Mouse (Mus musculus) v-Abl transformed pro-B cells (cell line): Measurements from ENCODE around the gene Lrmda.

Experiments used
- in situ Hi-C, 2 experiments: fragments of 400-800 bp; cut with MboI; formaldehyde crosslinking; loops; one replicate each; pipeline ENCODE4 v1.15.1; 2025; ENCODE audit not compliant: unreplicated experiment in 2 of 2

Gene Lrmda

DNA sequence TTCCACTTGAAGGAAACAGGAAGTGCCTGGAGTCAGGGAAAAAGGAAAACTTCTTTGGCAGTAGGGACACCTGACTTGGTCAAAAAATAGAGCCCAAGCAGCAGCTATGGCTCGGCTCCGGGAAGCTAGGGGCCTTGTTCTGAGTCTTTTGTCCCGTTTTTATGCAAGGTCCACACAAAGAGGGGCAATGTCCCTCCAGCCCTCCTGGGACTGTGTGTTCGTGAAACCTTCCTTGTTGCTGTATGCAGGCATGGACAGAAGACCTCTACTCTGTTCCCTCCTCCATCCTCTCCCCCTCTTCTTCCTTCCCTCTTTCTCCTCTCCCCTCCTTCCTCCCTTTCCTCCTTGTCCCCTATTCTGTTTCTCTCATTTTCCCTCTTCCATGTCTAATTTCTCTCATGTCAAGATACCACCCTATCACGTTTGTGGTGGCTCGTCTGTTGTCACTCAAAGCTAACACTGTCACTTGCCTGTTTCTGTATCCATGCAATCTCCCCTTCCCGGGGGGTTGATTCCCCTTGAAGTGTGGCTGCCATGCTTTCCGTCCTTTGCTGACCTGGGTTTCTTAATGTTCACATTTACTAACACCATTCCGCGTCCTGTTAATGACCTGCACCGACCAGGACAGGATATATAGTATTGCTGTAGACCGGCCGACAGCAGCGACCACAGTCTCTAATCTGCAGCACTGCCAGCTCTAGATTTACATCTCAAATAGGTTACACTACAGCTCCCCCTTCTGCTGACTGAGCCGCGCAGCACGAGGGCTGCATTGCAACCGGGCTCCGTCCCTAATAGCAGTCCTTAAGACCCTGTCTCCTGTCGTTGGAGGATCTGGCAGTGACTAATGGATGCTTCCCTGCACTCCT, 788.4 kb downstream of the Lrmda start:
- in situ Hi-C loops: no loop called here

DNA sequence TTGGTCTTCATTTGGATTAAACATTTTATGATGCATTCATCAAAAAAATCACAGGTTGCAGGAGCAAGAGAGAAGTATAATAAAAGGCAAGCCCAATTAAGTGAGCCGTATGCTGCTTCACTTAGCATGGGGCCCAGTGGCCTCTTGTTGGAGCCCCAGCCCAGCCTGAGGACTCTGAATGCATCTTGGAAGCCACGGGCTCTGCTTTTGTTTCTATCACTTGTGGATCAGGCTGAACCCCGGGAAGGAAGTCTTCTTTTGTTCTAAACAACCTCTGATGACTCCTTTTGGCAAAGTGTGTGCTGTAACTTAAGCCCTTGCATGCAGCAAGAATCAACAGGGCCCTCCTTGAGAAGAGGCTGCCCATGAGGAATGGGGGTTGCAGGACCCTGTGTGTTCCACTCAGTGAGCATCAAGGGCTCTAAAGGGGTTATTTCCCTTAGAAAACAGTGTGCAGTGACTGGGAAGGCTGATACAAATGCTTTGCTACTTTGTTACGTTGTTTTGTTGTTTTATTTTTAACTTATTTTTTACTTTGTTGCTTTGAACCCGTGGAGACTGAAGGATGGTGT, 789.2 kb downstream of the Lrmda start:
- in situ Hi-C loops: no loop called here

DNA sequence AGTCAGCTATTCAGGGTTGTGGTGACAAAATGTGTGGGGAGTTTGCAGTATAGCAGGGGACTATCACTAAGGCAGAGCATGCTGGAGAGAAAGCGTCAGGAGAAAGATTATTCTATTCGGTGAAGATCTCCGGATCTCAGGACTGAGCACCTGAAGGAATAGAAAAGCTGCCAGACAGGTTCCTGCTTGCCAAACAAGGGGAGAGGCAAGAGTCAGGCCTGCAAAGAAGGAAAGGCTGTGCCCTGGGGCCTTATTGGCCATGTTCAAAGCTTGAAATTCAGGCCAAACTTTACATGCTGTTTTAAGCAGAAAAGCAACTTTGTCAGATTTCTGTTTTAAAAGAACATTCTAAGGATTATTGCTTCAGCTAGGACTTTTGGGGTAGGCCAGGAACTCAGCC, 789.7 kb downstream of the Lrmda start:
- in situ Hi-C loops: no loop called here

DNA sequence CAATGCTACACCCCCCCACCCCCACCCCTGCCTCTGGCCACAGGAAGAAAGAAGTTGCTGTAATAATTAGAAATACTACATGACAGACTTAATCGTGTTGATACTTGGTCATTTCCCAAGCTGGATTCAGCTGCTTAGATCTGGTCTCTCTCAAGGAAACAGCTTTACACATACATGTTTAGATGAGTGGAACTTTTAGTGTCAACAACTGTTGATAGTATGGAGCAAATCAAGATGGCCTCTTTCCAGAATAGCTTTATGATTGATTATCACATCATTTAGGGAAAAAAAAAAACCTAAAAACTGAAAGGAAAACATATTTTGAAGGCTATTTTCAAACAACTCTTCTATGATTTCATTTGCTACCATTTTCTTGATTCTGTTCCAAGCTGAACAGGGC, 791.0 kb downstream of the Lrmda start:
- in situ Hi-C loops: no loop called here

DNA sequence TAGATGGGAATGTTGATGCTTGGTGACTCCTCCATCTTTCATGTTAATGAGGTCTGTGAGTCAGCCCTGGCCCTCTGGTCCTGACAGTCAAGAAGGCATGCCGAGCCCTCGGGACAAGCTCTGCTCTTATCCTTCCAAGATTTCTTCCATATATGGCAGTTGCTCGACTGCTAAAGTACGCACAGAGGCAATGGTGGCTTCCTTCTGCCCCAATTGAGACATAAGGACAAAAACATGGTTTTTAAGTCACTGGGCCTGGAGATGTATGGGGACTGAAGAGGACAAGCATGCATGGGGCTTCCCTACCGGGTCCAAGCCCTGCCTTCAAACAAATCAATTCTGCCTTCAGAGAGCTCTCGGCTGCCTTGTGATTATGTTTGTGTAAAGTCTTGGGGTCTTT, 793.3 kb downstream of the Lrmda start:
- in situ Hi-C loops: no loop called here

DNA sequence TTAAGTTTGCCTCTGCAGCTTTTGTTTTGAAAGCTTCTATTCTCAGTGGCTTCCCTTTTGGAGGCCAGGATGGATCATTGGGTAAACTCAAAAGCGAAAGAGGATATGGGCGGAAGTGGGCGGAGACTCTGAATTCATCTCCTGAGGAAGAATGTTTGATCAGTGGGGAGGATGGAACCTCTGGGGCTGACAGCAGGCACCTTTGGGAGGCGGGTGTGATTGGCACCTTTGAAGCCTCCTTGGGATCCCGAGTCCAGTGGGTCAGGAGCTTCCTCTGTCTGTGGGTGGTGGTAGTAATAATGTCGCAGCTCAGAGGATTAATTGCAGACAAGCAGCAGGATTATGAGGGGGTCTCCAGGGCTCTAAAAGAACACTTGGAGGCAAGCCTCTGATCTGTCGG, 793.9 kb downstream of the Lrmda start:
- in situ Hi-C loops: no loop called here

DNA sequence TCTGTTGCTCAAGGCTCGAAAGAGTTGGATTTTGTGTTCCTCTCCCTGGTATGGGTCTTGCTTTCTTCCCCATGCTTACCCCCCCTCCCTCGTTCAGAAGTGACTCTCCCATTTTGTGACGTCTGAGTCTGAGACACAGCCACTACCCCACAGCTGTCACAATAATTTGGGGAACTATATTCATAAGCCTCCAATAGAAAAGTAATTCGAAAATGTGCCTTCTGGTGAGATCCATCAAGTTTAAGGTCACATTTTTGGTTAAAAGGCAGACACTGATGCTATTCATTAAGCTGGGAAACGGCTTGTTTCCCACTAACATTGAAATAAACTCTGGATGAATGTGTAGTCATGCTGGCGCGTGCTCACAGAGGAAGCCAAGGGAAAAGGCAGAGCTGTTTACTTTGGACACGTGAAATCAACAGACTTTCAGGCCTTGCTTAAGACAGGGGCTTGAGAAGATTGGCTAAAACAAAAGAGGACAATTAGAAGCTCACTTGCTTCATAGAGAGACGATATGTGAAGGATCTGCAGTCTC, 795.4 kb downstream of the Lrmda start:
- in situ Hi-C loops: no loop called here

DNA sequence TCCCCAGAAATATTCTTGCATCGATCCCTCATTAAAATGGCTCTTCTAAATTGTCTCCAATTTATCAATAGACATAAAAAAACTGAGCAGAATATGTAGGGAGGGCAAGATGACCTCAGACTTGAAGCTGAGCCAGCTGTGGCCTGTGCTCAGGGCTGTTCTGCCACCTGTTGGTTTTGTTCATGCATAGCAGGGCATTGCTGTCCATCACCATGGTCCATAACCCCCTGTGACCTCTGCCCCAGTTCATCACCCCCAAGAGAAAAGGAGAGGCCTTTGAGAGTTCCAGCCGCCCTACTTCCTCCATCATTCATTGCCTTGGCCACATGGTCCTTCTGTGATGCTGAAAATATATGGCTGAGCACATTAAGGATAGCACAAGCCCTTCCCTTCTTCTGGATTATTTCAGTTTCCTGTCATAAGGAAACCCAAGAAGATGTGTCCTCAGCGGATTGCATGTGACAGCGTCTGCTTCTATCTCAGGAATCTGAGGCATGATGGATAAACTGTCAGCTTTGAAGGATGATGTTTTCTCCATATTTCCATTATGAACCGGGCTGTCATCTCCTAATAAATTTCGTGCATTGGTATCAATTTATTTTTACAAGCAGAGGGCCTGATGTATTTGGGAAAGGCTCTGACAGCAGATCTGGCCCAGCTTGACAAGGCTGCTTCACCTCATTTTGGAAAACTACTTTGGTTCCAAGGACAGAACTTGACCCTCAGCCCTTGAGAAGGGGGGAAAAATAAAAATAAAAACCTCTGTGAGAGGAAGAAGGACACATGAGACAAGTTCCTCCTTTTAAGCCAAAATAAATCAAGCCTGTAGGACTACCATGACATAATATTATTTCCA, 798.1 kb downstream of the Lrmda start:
- in situ Hi-C loops: no loop called here

DNA sequence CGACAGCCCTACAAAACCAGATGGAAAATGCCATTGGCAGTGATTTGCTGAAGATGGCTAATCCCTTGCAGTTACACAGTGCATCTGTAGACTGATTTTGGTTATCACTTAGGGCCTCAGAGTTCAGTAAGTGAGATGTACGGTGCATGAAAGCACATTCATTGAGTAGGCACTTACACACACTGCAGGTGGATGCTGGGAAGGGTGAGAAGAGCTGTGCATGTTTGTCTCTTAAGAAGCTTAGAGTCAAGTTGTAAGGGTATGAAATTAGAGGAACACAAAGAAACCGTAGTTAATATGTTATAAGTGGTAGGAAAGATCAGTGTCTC, 798.7 kb downstream of the Lrmda start:
- in situ Hi-C loops: no loop called here

DNA sequence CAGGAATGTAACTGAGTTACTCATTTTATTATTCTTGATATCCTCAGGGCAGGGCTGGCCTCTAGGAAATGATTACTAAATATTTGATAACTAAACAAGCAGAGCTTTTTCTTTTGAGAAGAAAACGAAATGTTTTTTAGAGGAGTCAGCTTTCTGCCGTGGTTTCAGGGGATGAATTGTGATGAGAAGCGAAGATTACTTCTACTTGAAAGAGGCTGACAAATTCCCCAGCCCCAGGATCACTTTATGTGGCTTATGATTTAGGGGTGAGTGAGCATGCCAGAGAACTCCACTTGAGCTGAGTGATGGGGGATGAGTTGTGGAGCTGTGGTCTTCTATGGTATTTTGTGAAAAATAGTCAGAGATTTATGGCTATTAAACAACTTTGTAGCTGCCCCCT, 803.4 kb downstream of the Lrmda start:
- in situ Hi-C loops: no loop called here

DNA sequence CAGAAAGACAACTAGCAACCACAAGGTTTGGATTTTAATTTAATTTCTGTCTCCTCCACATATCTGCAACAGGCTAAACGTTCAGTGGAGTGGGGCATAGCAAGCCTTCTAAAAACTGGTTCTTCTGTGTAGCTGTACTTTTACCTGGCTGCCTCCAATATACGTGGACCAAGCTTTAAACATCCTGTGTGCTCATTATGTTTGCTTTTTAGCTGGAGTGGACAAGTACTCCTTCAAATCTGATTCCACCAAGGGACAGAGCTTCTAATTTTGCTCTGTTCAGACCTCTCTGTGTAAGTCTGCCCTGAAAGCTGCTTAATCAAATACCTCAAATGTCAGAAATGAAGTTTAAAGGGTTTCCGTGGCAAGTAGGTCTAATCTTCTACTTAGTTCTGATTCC, 807.3 kb downstream of the Lrmda start:
- in situ Hi-C loops: no loop called here

DNA sequence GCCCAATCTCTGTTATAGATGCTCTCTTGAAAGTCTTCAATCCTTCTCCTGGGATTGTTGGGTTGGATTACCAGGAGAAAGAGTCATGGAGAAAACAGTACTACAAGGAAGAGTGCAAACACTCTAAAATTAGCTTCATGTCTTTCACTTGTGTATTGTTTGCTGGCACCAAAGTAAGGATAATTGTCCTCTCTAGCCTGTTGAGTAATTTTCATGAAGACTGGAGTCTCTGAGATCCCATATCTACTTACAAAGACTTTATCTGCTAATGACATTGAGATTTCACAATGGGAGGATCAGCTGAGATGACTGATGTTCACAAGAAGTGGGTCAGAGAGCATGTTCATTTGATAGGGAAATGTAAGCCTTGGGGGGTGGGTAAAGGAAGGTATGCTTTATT, 817.5 kb downstream of the Lrmda start:
- in situ Hi-C loops: no loop called here

DNA sequence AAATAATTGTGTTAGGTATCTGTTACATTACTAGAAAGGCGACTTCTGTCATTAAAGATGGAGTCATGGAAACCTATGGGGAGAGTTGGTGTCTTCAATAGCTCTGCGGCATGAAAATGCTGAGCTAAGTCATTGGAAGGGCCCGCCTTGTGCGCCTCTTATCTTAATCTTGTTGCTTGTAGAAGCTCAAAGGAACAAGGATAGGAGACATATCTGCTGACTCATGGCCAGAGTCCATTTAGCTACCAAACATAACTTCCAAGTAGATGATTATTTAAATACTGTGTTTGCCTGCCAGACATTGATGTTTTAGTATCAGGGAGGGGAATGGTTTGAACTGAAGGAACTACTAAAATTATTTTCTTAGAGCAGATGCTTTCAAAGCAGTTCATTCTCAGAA, 821.6 kb downstream of the Lrmda start:
- in situ Hi-C loops: no loop called here

DNA sequence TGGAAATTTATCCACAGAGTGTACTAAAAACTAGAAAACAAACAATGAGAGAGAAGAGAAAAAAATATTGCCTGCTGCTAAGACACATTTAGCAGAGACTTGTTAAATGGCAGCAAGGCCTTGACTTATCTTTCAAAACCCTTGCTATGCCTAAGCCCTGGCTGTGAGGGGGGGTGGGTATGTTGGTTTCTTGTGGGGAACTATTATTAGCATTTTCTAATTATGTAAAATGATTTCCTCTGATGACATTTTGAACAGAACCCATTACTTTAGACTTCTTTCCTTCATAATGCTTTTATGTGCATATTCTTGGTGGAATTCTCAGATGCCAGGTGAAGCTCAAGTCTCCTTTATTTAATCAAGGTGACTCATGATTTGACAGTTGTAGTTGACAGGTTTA, 824.5 kb downstream of the Lrmda start:
- in situ Hi-C loops: no loop called here

DNA sequence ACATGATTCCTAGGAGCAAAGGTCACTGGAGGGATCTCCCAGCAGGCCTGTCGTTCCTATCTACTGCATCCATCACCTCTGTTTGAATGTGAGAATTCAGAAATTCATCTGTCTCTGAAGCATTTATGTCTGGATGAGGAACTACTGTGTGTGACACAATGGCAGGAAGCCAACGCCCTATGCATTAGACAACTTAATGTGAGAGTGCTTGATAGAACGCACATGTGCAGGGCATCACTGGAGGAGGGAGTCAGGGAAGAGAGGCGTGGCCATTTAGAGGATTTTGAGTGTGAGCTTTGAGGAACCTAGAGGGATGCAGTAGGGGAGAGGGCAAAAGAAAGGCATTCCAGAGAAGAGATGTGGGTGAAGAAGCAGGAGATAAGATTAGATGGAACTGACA, 825.9 kb downstream of the Lrmda start:
- in situ Hi-C loops: no loop called here

DNA sequence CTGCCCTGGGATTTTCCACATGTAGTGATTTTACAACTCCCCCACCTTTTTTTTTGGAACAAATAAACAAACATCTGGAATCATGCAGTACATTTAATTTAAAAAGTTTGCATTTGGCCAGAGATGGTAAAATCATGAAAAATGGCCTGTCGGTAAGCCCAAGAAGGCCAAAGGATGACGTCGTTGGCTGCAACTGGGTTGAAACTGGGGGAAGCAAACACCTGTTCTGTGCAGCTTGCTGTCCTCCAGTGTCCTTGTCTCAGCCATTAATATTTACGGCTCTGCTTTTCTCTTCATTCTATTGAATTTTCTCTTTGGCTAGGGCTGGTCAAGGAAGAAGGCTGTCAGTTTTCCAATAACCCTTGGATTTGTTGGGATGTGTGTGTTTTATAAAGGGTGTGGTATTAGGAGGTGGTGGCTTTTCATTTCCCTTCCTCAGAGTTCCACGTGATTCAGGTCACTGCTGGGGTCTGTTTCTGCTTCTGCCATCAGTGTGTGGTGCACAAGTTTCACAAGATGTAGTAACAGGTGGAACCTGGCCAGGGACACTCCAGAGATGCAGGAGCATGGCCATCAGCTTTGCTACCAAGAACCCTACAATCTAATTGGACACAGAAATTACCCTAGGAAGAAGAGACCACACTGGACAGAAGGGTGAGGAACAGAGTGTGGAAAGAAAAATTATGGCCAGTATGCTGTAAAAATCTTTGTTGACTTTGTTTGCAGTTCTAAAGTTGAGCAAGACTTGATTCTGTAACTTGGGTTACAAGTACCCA, 827.7 kb downstream of the Lrmda start:
- in situ Hi-C loops: no loop called here

DNA sequence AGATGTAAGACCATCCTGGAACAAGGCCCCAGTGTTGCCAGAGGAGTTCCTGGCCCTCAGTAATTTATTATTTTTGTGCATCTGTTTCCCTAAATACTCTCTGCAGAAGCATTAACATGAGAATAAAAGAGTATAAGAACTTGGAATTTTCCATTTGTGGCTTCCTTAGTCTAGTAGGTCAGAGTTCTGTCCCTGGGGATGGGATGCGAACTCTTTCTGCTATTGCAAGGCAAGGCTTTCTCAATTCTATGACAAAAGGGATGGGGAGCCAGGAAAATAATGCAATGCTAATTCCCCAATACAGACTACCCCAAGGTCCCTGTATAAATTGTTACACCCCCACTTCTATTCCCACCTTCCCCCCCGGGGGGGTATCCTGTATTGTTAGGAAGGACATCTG, 829.6 kb downstream of the Lrmda start:
- in situ Hi-C loops: no loop called here

DNA sequence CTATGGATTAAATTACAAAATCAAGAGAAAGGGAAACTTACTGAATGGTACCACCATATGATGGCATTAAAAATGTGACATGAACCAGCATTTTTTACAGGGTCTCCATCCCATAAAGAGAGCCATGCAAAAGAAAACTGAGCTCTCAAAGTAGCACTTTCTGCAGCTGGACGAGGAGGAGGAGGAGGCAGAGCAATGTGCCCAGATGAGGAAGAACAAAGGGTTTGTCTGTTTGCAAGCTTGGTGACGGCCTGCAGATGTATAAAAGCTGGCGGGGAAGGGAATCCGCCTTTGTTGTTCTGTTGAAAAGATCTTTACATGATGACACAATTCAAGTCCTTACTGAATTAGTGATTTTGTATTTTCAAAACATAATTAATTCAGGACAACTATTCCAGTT, 841.1 kb downstream of the Lrmda start:
- in situ Hi-C loops: no loop called here

DNA sequence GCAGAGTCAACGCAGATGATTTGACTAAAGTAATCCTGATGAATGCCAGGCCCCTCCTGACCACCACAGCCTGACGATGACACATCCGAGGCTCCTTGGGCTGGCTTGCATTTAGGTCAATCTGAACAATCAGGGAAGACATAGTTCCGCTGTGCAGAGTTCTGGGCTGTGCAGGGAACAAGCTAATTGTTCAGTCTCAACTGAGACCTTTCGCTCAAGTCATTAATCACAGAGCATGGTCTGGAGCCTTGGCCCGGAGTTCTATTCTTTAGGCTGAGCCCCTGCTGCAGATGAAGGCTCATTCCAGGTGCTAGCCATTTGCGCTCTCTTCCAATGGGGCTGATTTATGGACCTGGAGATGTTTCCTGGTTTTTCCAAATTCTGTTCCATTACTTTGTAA, 844.6 kb downstream of the Lrmda start:
- in situ Hi-C loops: no loop called here

DNA sequence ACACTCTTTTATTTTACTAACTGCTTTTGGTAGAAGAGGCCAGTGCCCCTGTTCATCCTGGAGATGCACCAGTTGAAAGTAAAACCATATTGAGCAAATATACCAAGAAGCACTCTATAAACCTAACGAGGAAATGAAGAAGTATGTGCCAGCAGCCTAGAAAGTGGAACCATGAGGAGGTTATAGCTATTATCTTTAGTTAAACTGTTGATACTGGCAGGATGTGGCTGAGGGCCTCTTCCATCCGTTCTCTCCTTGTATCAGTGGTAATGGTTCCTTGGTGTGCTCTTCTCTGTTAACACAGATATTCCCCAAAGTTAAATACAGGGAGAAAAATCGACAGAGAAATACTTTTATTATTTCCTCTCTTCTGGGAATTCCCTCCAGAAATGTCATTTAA, 855.1 kb downstream of the Lrmda start:
- in situ Hi-C loops: no loop called here

DNA sequence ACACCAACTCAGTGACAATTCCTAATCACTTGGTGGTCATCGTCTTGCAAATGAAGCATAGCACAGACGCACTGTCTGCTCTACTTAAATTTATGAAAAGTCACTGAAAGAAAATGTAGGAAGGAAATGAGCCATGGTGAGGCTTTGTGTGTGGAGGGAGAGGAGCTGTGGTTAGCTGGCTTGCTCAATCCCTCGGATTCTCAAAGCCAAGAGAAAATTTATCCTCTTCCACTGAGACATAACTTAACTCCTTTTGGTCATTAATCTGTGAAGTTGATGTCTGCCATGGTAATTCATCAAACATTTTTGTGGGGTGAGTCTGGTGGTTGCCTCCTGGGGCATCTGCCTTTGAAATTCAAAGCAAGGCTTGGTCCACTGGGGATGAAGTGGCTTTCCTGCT, 867.7 kb downstream of the Lrmda start:
- in situ Hi-C loops: no loop called here
